Mouse (Mus musculus) left cerebral cortex, adult 2 months (tissue): ENCODE measurements around the gene Spg20. TPM values are rescaled to one million over a fixed set of nuclear protein-coding genes. Genes with fewer than 3 reads are reported as not detected.

Source experiments
- DNase-seq, 2 experiments: peaks; one replicate each; pipeline ENCODE4 v3.0.0; 2021 to 2022; ENCODE audit warnings: low spot score in 2 of 2, mixed read lengths in 1 of 2; ENCODE audit errors: extremely low spot score in 1 of 2
- H3K27ac ChIP-seq: fragments of 200-600 bp; 2 replicates; pipeline ENCODE4 v1.8.1; 2022
- H3K4me3 ChIP-seq: fragments of 200-600 bp; 2 replicates; pipeline ENCODE4 v1.8.1; 2022
- CTCF ChIP-seq: fragments of 200-600 bp; IDR thresholded peaks from 2 replicates; pipeline ENCODE4 v1.8.1; 2022; ENCODE audit warnings: antibody characterized with exemption, mild to moderate bottlenecking, moderate library complexity
- intact Hi-C: fragments of 180-260 bp; cut with DNase I; formaldehyde crosslinking; loops from one replicate; pipeline ENCODE4 v1.15.1; 2025
- total RNA-seq, 2 experiments: library from RNA; stranded (reverse); gene quantifications; 2 replicates each; pipeline ENCODE4 v1.2.3; 2021

Gene Spg20
- total RNA-seq, 2 experiments from 2014 or later: 29.8 to 30.3 TPM

DNA sequence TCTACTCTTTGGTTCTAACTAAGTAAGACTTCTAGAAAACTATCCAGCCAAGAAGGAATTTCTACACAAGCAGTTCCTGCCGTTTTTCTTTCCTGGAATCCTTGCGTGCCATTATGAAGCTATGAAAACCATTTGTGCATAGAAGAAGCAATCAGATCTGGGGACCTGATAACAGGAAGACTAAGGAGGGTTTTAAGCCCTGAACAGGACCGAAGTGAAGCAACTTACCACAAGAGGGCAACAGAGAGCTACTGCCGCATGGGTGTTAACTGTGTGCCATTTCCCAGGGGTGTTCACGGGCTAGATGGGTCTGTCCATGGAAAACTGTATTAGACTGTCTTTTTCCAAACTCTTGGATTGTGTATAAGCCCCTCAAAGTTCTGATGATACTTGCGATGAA is 31.9 kb upstream of the Spg20 start:
- no peak overlapping the region for H3K4me3 ChIP-seq
- TF ChIP-seq CTCF: peak; percentile 97
- no peak overlapping the region for H3K27ac ChIP-seq
- intact Hi-C loops: loop anchor here (1.0 kb wide), 3 partner anchors 32 to 275 kb away; partner anchors contain the start of gene Spg20
- peak; percentile 72 to 77 for DNase-seq

DNA sequence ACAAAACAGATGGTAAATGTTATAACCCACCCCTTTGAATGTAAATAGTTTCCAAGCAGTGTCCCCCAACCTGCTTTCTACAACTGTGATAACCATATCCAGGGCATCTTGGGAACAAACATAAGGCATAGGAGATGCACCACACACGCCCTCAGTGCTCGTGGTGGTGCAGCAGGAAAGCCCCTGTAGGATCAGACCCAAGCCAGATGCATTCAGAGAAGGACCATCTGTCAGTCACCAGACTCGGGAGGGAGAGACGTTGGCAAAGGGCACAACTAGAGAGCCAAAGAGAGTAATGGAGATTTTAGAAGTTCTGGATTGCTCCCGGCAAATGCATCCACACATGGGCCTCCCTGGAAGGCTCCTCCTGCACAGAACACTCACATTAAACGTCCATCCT is 27.1 kb upstream of the Spg20 start:
- Histone ChIP-seq H3K27ac (no peak overlapping the region), H3K4me3 (no peak overlapping the region)
- intact Hi-C loops: no loop called here
- no peak for TF ChIP-seq CTCF
- DNase-seq: no peak

DNA sequence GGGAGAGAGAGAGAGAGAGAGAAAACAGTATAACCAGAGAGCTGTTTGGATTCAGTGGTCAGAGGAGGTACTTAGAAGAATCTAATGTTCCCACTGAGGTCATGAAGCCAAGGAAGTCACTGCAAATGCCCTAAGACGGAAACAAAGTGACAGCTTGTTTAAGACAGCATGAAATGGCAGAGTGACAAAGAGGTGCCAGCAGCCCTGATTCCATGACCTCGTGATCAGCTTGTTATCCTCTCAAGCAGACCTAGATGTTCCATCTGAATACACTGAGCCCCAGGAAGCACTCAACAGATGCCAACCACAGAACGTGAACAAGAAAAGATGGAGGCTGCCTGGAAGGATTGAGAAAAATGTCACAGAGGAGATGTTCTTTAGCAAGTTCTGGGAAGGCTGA is 26.2 kb upstream of the Spg20 start:
- DNase-seq: no peak
- Histone ChIP-seq H3K27ac (no peak overlapping the region), H3K4me3 (no peak overlapping the region)
- intact Hi-C loops: no loop called here
- no peak for TF ChIP-seq CTCF

DNA sequence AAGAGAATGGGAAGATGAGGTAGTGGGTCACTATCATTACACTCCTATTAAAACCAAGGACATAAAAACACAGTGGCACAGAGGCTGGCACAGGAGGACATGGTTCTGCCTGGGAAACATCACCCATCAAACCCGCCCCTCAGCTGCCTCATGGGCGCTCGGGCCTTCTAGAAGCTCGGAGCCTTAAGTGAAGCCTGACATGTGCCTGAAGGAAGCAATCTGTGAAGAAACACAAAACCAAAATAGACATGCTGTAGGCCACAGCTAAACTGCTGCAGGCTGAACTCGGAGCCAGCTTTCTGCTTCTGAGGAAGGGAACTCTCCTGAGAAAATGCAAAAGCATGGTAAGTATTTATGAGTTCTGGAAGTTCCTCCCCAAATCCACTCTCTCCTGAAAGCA is 25.0 kb upstream of the Spg20 start:
- TF ChIP-seq CTCF: no peak
- Histone ChIP-seq H3K4me3 (no peak overlapping the region), H3K27ac (no peak overlapping the region)
- no peak for DNase-seq
- intact Hi-C loops: no loop called here

DNA sequence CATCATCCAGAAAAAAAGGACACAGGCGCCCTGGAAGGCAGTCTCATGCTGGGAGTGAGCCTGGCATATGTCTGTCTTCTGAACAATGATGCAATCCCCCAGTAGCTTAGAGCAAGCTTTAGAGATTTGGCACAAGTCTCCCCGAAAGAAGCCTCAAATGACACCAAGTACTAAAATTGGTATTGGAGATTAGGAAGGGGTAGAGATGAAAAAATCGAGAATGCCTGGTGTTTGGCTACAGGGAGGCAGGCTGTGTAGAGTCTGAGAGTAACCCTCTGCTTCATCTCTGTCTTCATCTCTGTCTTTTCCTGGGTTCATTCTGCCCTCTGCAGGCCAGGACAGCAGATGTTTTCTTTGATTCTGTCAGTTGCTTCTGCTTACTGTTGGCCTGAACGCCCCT is 24.5 kb upstream of the Spg20 start:
- no peak overlapping the region for H3K27ac ChIP-seq
- no peak for DNase-seq
- TF ChIP-seq CTCF: peak; percentile 52
- intact Hi-C loops: no loop called here
- H3K4me3 ChIP-seq: no peak overlapping the region

DNA sequence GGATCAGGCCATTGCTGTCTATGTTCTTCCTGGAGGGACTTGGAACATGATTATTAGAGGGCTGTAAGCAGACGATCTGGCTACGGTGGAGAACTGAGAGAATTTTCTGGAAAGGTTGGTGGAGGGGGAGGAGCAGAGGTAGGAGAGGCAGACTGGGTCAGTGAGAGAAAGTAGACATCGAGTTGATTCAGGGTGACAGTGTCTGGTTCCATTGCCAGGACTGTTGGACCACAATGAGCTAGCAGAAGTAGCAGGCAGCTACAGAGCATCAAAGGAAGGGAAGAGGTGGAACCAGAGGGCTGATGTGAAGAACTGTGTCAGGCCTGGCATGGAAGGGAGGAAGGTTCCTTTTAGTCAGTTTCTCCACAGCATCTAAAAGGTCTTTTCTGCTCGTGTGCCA is 23.5 kb upstream of the Spg20 start:
- no peak for TF ChIP-seq CTCF
- Histone ChIP-seq H3K4me3 (no peak overlapping the region), H3K27ac (no peak overlapping the region)
- intact Hi-C loops: no loop called here
- DNase-seq: no peak

DNA sequence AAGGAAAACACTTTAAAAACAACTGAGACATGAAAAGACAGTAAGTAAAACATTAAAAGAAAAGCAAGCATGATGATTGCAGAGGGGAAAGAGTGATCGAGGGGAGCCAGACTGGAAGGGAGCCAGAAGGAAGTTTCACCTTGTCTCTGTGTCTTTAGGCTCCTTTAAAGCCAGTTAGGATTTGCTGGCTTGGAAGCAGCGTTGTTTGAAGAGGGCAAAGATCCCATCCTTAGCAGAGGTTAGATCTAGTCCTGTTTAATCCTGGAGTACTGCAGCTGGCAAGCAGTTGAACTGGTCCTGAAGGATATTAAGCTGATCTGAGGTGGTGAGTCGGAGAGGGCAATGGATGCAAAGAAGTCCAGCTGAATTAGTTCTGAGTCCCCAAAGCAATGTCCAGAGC is 23.1 kb upstream of the Spg20 start:
- H3K4me3 ChIP-seq: no peak overlapping the region
- no peak for TF ChIP-seq CTCF
- no peak for DNase-seq
- H3K27ac ChIP-seq: no peak overlapping the region
- intact Hi-C loops: no loop called here

DNA sequence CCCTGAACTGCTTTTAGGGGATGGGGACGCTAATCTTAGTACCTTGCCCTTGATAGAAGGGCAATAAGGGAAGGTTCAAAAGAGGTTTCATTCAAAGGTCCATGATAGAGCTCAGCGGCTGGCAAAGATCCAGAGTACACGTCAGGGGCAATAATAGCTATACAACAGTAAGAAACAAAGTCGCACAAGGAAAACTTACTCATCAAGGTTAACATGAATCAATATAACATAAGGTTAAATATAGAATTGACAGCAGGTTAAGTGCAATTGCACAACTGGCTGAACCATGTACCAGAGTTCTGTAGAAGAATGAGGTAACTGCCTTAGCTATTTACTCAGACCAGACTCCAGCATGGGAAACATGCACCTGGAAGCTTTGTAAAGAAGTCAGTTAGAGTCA is 22.6 kb upstream of the Spg20 start:
- no peak overlapping the region for H3K27ac ChIP-seq
- TF ChIP-seq CTCF: no peak
- intact Hi-C loops: no loop called here
- DNase-seq: no peak
- H3K4me3 ChIP-seq: no peak overlapping the region

DNA sequence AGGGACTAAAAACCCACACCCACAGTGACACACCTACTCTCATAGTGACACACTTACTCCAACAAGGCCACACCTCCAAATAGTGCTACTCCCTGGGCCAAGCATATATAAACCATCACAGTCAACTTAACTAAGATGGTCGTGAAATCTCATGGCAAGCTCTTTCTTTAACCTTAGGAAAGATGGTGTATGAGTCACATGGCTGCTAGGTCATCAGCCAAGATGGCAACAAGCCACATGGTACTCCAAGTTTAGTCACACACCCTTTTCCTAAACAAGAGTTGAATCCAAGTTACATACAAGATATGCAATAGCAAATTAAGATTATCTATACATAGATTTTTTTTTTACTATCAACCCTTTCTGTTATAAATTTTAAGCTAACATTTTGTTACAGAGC is 18.7 kb upstream of the Spg20 start:
- TF ChIP-seq CTCF: no peak
- intact Hi-C loops: no loop called here
- no peak for DNase-seq

DNA sequence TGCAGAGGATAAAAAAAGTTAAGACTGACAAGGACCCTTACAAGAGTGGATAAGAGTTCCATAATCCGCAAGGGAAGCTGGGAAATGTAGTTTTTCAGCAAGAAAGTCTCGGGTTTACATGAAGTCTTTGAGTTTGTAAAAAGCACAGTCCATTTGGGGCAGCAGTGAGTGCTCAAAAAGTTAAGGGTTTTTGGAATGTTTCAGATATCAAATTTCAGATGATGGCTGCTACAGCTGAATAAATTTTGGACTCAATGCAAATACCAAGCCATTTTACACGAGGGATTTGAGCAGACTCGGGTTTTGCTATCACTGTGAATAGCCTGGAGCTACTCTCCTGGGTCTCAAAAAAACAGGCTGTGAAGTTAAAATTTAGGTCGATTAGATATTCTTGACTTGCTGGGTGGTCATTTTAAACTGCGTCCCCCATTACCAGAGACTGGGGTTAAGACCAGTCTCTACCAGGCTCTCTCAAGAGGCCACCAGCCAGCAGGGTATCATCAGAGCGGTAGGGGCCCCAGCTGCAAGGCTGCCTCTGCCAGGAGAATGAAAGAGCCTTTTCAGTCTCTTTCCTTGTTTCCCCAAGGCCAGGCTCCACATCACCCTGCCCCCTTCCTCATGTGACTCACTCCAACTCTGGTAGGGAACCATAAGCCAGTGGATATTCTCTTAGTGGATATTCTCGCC is 15.8 kb upstream of the Spg20 start:
- peak overlapping the region; percentile 41 for H3K27ac ChIP-seq
- intact Hi-C loops: no loop called here
- H3K4me3 ChIP-seq: no peak overlapping the region
- peak in 1 of 2 experiments; percentile 35 for DNase-seq
- no peak for TF ChIP-seq CTCF

More for the DNA sequence above, 18.7 kb upstream of the Spg20 start:
- Histone ChIP-seq H3K4me3 (no peak overlapping the region), H3K27ac (no peak overlapping the region)

DNA sequence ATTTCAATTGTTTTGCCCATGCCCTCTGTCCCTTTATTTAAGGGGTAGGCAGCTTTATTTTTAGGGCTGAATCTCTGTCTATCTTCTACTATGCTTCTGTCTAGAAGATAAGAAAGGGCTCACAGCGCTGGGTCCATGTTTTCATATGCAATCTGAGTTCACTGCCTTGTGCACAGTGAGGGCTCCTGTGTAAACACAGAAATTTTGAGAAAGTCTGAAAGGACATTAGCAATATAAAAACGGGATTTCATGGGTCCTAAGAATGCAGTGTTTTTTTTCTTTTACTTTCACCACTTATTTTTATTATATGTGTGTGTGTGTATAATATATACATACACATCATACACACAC is 15.3 kb upstream of the Spg20 start:
- no peak for DNase-seq
- TF ChIP-seq CTCF: no peak
- Histone ChIP-seq H3K27ac (peak overlapping the region; percentile 41), H3K4me3 (no peak overlapping the region)
- intact Hi-C loops: no loop called here

DNA sequence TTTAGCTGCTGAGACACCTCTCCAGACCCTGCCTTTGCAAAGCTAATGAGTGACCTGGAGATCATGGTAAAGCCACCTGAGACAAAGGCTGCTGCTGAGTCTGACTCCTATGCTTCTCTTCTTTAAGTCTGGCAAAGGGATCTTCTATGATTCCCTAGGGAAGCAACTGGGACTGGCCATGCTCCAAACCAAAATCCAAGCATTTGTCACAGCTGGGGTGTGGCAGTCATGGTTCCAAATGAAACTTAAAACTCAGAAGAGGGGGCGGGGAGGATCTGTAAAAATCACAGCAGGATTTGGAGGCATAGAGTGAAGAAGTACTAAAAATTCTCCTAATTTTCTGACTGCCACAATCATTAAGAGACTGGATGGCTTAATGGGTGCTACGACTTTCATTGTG is 14.7 kb upstream of the Spg20 start:
- no peak for DNase-seq
- intact Hi-C loops: no loop called here
- no peak for TF ChIP-seq CTCF
- no peak overlapping the region for H3K4me3 ChIP-seq
- H3K27ac ChIP-seq: peak overlapping the region; percentile 41

DNA sequence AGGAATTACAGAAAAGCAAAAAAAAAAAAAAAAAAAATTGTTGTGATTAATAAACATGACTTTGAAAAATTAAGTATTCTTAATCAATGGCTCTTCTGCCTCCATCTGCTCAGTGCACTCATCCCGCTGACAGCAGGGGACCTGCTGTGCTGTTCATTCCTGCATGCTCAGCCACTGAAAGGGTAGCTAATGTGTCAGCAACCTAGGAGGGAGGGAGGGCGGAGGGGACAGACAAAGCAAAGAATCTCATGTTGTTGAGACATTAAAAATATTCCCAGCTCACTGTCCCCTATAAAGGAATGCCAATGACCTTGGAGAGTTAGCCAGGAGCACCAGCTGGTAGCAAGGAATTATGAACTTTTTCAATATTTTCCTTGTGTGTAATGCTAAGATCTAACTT is 13.9 kb upstream of the Spg20 start:
- no peak for TF ChIP-seq CTCF
- H3K27ac ChIP-seq: no peak overlapping the region; the same call in 1 of the 2 replicates
- intact Hi-C loops: no loop called here

More for the DNA sequence above, 13.9 kb upstream of the Spg20 start:
- DNase-seq: no peak
- H3K4me3 ChIP-seq: no peak overlapping the region
